Mouse (Mus musculus) kidney, postnatal 0 days (tissue): ENCODE results near the gene Iqce. TPM values are rescaled to one million over a fixed set of nuclear protein-coding genes. Genes with fewer than 3 reads are reported as not detected.

Experiments used
- ATAC-seq: fragments of 200-750 bp; cut with Nextera tagmentation; replicated peaks from 2 replicates; pipeline ENCODE4 v1.8.0; 2017; ENCODE audit warnings: low read depth, moderate number of reproducible peaks, moderate TSS enrichment, moderate library complexity; ENCODE audit not compliant: low FRiP score
- DNase-seq: peaks from one replicate; pipeline ENCODE4 v3.0.0-alpha.2; 2016; ENCODE audit warnings: low spot score
- H3K27ac ChIP-seq: fragments of 300-500 bp; sonication (generic); 2 replicates; pipeline ENCODE4 v1.5.1; 2014; ENCODE audit warnings: mild to moderate bottlenecking
- H3K27me3 ChIP-seq: fragments of 300-500 bp; sonication (generic); 2 replicates; pipeline ENCODE4 v1.6.1; 2014; ENCODE audit warnings: low read length, mixed read lengths; ENCODE audit not compliant: insufficient read depth
- H3K36me3 ChIP-seq: fragments of 300-500 bp; sonication (generic); 2 replicates; pipeline ENCODE4 v1.6.1; 2014; ENCODE audit warnings: low read length, mixed read lengths; ENCODE audit not compliant: insufficient read depth
- H3K4me1 ChIP-seq: fragments of 300-500 bp; sonication (generic); replicated peaks from 2 replicates; pipeline ENCODE4 v1.6.1; 2014; ENCODE audit warnings: antibody characterized with exemption, low read length, mixed read lengths; ENCODE audit not compliant: insufficient read depth
- H3K4me2 ChIP-seq: fragments of 300-500 bp; sonication (generic); 2 replicates; pipeline ENCODE4 v1.6.1; 2014; ENCODE audit warnings: mild to moderate bottlenecking, low read length, moderate library complexity, mixed read lengths
- H3K4me3 ChIP-seq: fragments of 300-500 bp; sonication (generic); replicated peaks from 2 replicates; pipeline ENCODE4 v1.5.1; 2014; ENCODE audit warnings: low read depth, low read length
- H3K9ac ChIP-seq: fragments of 300-500 bp; sonication (generic); 2 replicates; pipeline ENCODE4 v1.6.1; 2014; ENCODE audit warnings: low read depth, low read length
- H3K9me3 ChIP-seq: fragments of 300-500 bp; sonication (generic); replicated peaks from 2 replicates; pipeline ENCODE4 v1.6.1; 2016; ENCODE audit warnings: low read length, inconsistent platforms, mixed read lengths
- CTCF ChIP-seq: IDR thresholded peaks from 2 replicates; pipeline ENCODE4 v1.5.1; 2016; ENCODE audit warnings: antibody characterized with exemption, low read depth, mild to moderate bottlenecking, moderate library complexity
- WGBS: fragments of 180-500 bp; shearing (Covaris S2); extraction: QIAGEN DNeasy Blood & Tissue Kit; methylation state at CpG from one replicate; pipeline ENCODE4 v1.1.7; 2014; 5-methylcytosine and 5-hydroxymethylcytosine counted together
- polyA plus RNA-seq: library from polyadenylated mRNA; unstranded; fragments of >200 nt; fragmentation: Nextera tagmentation; extraction: Ambion mirVana; gene quantifications from 2 replicates; pipeline ENCODE4 v1.2.1, GENCODE M21; 2015

Iqce gene
- polyA plus RNA-seq, 1 experiment from 2014 or later: 18.7 TPM

DNA sequence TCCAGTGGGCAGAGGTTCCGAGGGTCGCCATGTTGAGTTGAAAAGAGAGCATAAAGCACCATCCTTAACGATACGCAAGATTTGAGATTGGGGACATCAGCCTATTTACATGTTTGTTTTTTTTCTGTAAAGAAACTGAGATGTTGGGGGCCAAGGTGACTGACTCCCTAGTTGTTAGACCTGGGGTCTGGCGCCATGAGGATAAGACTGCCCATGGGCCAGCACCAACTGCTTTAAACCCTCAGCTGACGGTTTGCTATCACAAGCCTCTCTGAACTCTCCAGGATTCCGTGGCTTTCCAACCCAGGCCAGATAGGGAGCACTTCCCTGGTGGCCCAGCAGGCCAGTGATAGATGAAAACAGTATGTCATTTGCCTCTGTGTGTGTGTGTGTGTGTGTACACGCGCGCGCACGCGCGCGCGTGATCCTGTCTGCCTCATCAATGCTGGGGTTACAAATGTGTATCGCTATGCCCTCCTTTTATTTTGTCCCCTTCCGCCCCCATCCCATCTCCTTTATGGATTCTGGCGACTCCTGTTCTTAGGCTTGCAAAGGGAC lies 519 bp upstream of the Iqce start:
- no peak for TF ChIP-seq CTCF
- H3K36me3 ChIP-seq: peaks cover 10% of the 10 kb centered on the region; the same call in 1 of the 2 replicates
- H3K4me3 ChIP-seq: peak overlapping the region; percentile 85
- no peaks in the 10 kb centered on the region for H3K27me3 ChIP-seq
- H3K27ac ChIP-seq: peak overlapping the region; percentile 88
- no peak for ATAC-seq
- no peaks in the 10 kb centered on the region for H3K9me3 ChIP-seq
- peak overlapping the region; percentile 91 for H3K4me2 ChIP-seq
- H3K4me1 ChIP-seq: peaks cover 10% of the 10 kb centered on the region
- peak; percentile 19 for DNase-seq
- WGBS: 70% methylated on average over 19 of the region's 19 CpGs
- H3K9ac ChIP-seq: peak overlapping the region; percentile 81

DNA sequence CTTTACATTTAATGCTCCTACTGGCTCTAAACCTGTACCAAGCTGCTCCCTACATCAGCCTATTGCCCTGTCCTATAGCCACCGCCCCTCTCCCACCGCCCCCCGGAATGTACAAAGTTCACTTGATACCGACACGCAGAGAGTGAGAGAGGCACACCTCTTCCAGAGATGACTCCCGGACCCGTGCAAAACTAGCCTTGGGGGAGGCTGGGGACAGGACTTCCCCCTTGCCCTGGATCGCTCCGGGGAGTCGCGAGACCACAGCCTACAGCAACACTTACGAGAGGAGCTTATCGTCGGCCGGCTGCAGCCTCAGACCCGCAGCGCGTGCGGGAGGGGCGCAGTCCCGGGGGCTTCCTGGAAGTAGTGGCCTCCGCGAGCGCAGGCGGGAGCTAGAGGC lies 517 bp downstream of the Iqce start:
- ATAC-seq: 0 out of 2 replicates have a peak, but pooled peaks have one; percentile 0
- TF ChIP-seq CTCF: no peak

DNA sequence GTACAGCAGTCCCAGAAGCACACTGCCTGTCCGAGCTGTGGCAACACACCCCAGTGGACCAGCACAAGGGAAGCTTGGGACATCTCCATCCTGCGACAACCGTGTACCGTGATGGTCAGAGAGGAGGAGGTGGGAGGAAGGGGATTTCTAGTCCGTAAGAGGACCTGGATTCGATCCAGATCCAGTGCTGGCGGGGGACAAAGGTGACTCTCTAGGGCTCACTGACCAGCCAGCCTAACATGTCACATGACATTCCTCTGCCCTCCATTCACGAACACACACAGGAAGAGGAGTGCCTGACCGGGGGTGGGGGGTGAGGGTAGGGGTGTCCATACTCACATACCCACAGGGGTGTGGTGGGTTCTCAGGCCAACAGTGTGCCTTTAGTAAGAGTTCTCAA lies 2.4 kb downstream of the Iqce start:
- no peak for ATAC-seq
- H3K27ac ChIP-seq: no peak overlapping the region
- H3K27me3 ChIP-seq: no peaks in the 10 kb centered on the region
- H3K9ac ChIP-seq: no peak overlapping the region
- 64% methylated on average over 9 of the region's 9 CpGs for WGBS
- peaks cover 25% of the 10 kb centered on the region for H3K36me3 ChIP-seq
- TF ChIP-seq CTCF: no peak
- peaks cover 10% of the 10 kb centered on the region for H3K4me1 ChIP-seq
- DNase-seq: no peak
- no peak overlapping the region for H3K4me3 ChIP-seq
- no peaks in the 10 kb centered on the region for H3K9me3 ChIP-seq
- no peak overlapping the region for H3K4me2 ChIP-seq

More for the DNA sequence above, 517 bp downstream of the Iqce start:
- Histone ChIP-seq H3K36me3 (peaks cover 14% of the 10 kb centered on the region; the same call in 1 of the 2 replicates), H3K9me3 (no peaks in the 10 kb centered on the region), H3K4me3 (peak overlapping the region; percentile 85), H3K4me2 (peak overlapping the region; percentile 91), H3K27ac (peak overlapping the region; percentile 88), H3K4me1 (peaks cover 10% of the 10 kb centered on the region), H3K9ac (peak overlapping the region; percentile 81), H3K27me3 (no peaks in the 10 kb centered on the region)
- DNase-seq: no peak
- under 1% methylated on average over 25 of the region's 25 CpGs for WGBS

DNA sequence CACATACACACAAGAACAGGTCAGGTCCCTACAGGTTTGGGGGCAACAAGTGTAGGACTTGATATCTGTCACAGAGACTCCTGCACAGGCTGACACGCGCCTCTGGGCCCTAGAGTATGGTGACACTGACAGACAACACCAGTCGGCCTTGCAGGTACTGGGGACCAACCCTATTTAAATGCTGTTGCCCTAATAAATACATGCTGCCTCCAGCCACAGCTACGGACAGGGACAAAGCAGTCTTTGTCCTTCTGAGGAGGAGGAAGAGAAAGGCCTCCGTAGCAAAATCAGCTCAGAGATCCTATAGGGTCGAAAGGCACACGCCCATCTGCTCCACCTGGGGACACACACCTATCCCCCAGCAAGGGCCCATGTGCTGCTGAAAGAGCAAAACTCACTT lies 6.2 kb downstream of the Iqce start:
- no peak for TF ChIP-seq CTCF
- ATAC-seq (no peak), DNase-seq (no peak)
- H3K27me3 ChIP-seq: no peaks in the 10 kb centered on the region
- 86% methylated on average over 7 of the region's 7 CpGs for WGBS
- H3K27ac ChIP-seq: no peak overlapping the region
- no peak overlapping the region for H3K4me3 ChIP-seq
- H3K9me3 ChIP-seq: no peaks in the 10 kb centered on the region
- H3K4me1 ChIP-seq: peaks cover 1% of the 10 kb centered on the region
- no peak overlapping the region for H3K4me2 ChIP-seq
- no peak overlapping the region for H3K9ac ChIP-seq
- peaks cover 43% of the 10 kb centered on the region for H3K36me3 ChIP-seq

DNA sequence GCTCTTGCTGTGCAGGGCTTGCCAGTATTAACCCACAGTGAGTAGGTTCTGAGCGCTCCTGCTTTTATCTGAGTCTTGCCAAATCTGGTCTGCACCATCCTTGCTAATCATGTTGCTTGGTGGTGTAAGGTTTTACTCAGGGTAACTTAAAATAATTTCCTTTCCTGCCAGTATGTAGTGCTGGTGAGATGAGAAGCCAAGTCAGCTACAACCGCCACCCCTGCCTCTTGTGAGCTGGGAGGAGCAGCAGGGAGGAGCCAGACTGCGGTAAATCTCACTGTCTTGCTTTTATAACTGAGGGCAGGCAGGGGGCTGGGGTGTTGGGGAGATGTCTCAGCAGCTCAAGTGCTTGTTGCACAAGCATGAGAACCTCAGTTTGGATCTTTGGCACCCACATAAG lies 13.7 kb downstream of the Iqce start:
- DNase-seq (peak; percentile 19), ATAC-seq (no peak)
- H3K27me3 ChIP-seq: no peaks in the 10 kb centered on the region
- H3K4me1 ChIP-seq: no peaks in the 10 kb centered on the region
- H3K9me3 ChIP-seq: no peaks in the 10 kb centered on the region
- TF ChIP-seq CTCF: no peak
- peaks cover 49% of the 10 kb centered on the region; the same call in 1 of the 2 replicates for H3K36me3 ChIP-seq
- no peak overlapping the region for H3K9ac ChIP-seq
- no peak overlapping the region for H3K27ac ChIP-seq
- no peak overlapping the region for H3K4me3 ChIP-seq
- H3K4me2 ChIP-seq: no peak overlapping the region
- WGBS: 53% methylated on average over 3 of the region's 3 CpGs

DNA sequence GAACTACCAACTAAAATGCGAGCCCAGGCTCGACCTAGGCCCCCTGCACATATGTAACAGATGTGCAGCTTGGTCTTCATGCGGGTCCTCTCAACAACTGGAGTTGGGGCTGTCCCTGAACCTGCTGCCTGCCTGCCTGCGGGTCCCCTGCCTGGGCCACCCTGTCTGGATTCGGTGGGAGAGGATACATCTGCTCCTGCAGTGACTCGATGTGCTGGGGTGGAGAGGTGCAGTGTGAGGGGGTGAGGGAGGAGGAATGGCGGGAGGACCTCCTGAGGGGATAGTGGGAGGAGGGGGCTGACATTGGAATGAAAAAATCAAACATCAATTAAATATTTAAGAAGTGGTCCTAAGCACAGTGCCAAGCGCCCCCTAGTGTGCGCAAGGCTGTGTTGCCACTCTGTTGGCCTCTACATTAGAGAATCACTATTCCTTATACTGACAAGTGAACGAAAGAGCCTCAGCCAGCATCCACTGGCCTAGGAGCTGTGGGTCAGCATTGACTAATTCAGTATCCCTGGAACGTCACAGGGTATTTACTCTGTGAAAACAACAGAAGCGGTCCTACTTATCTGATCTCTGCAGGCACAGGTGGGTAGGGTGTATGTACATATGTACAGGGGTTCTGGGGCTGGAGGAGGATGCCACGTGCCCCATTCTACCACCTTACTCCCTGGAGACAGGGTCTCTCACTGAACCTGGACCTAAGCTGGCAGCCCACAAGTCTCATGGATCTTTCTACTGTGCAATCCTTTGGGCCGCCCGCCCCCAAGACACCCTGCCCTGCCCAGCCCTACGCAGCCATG lies 17.6 kb downstream of the Iqce start:
- no peak for ATAC-seq
- H3K4me3 ChIP-seq: no peak overlapping the region
- no peak overlapping the region for H3K4me2 ChIP-seq
- no peak overlapping the region for H3K9ac ChIP-seq
- no peaks in the 10 kb centered on the region for H3K9me3 ChIP-seq
- H3K4me1 ChIP-seq: no peaks in the 10 kb centered on the region
- DNase-seq: peak; percentile 72
- TF ChIP-seq CTCF: peak; percentile 77
- no peaks in the 10 kb centered on the region for H3K27me3 ChIP-seq
- WGBS: 62% methylated on average over 16 of the region's 16 CpGs
- H3K27ac ChIP-seq: no peak overlapping the region
- H3K36me3 ChIP-seq: peaks cover 34% of the 10 kb centered on the region; the same call in 1 of the 2 replicates
